Mouse (Mus musculus) myocyte (in vitro differentiated cells): ENCODE measurements around the gene Pkm. TPM values are rescaled to one million over a fixed set of nuclear protein-coding genes. Genes with fewer than 3 reads are reported as not detected.

ENCODE experiments used
- H3K27me3 ChIP-seq: one replicate; pipeline ENCODE4 v1.6.1; 2011; ENCODE audit not compliant: control insufficient read depth, insufficient read depth, insufficient read length
- H3K36me3 ChIP-seq: one replicate; pipeline ENCODE4 v1.6.1; 2011; ENCODE audit not compliant: control insufficient read depth, insufficient read depth
- H3K4me2 ChIP-seq: one replicate; pipeline ENCODE4 v1.6.1; 2011; ENCODE audit warnings: low read depth, control low read depth
- H3K4me3 ChIP-seq: one replicate; pipeline ENCODE4 v1.5.1; 2011; ENCODE audit warnings: mild to moderate bottlenecking, control low read depth, moderate library complexity
- H3K79me2 ChIP-seq: one replicate; pipeline ENCODE4 v1.6.1; 2011; ENCODE audit not compliant: control insufficient read depth, insufficient read depth
- H3ac ChIP-seq: one replicate; pipeline ENCODE4 v1.6.1; 2011; ENCODE audit not compliant: control insufficient read depth, insufficient read length
- CEBPB ChIP-seq: IDR thresholded peaks from 2 replicates; pipeline ENCODE4 v1.6.1; 2011; ENCODE audit warnings: mild to moderate bottlenecking, moderate library complexity; ENCODE audit not compliant: poor library complexity, insufficient read depth, severe bottlenecking
- E2F4 ChIP-seq: IDR thresholded peaks from one replicate; pipeline ENCODE4 v1.6.1; 2011; ENCODE audit warnings: mild to moderate bottlenecking, control low read depth, moderate library complexity; ENCODE audit not compliant: insufficient read depth
- MAX ChIP-seq: IDR thresholded peaks from one replicate; pipeline ENCODE4 v1.6.1; 2011; ENCODE audit warnings: low read depth, mild to moderate bottlenecking, control low read depth
- MYOD1 ChIP-seq, 3 experiments: IDR thresholded peaks; one replicate each; pipeline ENCODE4 v1.6.1; 2011; ENCODE audit warnings: control low read depth in 2 of 3, low read depth in 2 of 3, mild to moderate bottlenecking in 2 of 3, moderate library complexity in 1 of 3; ENCODE audit not compliant: insufficient read length in 2 of 3, control insufficient read depth in 1 of 3
- MYOG ChIP-seq, 3 experiments: IDR thresholded peaks; one replicate each; pipeline ENCODE4 v1.6.1; 2011; ENCODE audit warnings: control low read depth in 2 of 3, low read depth in 2 of 3, mild to moderate bottlenecking in 2 of 3; ENCODE audit not compliant: insufficient read length in 2 of 3, control insufficient read depth in 1 of 3, insufficient read depth in 1 of 3
- POLR2A ChIP-seq: IDR thresholded peaks from one replicate; pipeline ENCODE4 v1.6.1; 2011; ENCODE audit warnings: low read depth, mild to moderate bottlenecking, control low read depth, moderate library complexity; ENCODE audit not compliant: insufficient read length
- POLR2AphosphoS2 ChIP-seq: IDR thresholded peaks from one replicate; pipeline ENCODE4 v1.6.1; 2011; ENCODE audit warnings: low read depth, control low read depth; ENCODE audit not compliant: insufficient read length
- REST ChIP-seq: IDR thresholded peaks from one replicate; pipeline ENCODE4 v1.6.1; 2011; ENCODE audit warnings: mild to moderate bottlenecking, control low read depth, moderate library complexity; ENCODE audit not compliant: insufficient read depth, insufficient read length
- SRF ChIP-seq: IDR thresholded peaks from one replicate; pipeline ENCODE4 v1.6.1; 2011; ENCODE audit warnings: low read depth; ENCODE audit not compliant: control insufficient read depth, insufficient read length
- TCF12 ChIP-seq: IDR thresholded peaks from one replicate; pipeline ENCODE4 v1.6.1; 2011; ENCODE audit warnings: mild to moderate bottlenecking, control low read depth; ENCODE audit not compliant: poor library complexity, insufficient read depth, severe bottlenecking
- TCF3 ChIP-seq: IDR thresholded peaks from one replicate; pipeline ENCODE4 v1.6.1; 2011; ENCODE audit warnings: low read depth, control low read depth; ENCODE audit not compliant: insufficient read length
- USF1 ChIP-seq: IDR thresholded peaks from one replicate; pipeline ENCODE4 v1.6.1; 2011; ENCODE audit warnings: low read depth, mild to moderate bottlenecking, control low read depth, moderate library complexity
- polyA plus RNA-seq: library from polyadenylated mRNA; unstranded; fragments of >200 nt; fragmentation: generic; extraction: Trizol; gene quantifications from one replicate; pipeline ENCODE4 v1.2.1, GENCODE M21; 2012; ENCODE audit warnings: missing spikeins

Pkm gene
- polyA plus RNA-seq, 1 experiment, result 3,717 TPM

DNA sequence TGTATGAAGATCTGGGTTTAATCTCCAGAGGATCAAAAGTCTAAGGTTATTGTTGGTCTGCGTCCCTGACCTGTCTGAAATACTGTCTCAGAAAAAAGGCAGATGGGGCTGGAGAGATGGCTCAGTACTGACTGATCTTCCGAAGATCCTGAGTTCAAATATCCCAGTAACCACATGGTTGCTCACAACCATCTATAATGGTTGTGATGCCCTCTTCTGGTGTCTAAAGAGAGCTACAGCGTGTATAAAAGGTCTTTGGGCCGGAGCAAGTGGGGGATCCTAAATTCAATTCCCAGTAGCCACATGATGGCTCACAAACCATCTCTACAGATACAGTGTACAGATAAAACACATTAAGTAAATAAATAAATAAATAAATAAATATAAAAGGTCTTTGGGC, 13.0 kb downstream of the Pkm start:
- Histone ChIP-seq H3ac (no peak overlapping the region), H3K79me2 (peaks cover 47% of the 10 kb centered on the region), H3K4me3 (no peak overlapping the region), H3K27me3 (no peaks in the 10 kb centered on the region), H3K4me2 (no peak overlapping the region), H3K36me3 (peaks cover 88% of the 10 kb centered on the region)
- TF ChIP-seq POLR2A (no peak), MAX (no peak), REST (no peak), MYOD1 (IDR thresholded peaks at IDR 0.05; ENCODE audit: control insufficient read depth in 1 of 3, insufficient read length in 2 of 3, low read depth in 2 of 3) (no peak), E2F4 (no peak), USF1 (no peak), POLR2AphosphoS2 (no peak), TCF3 (no peak), SRF (no peak), CEBPB (no peak), TCF12 (no peak), MYOG (IDR thresholded peaks at IDR 0.05; ENCODE audit: control insufficient read depth in 1 of 3, insufficient read depth in 1 of 3, insufficient read length in 2 of 3, low read depth in 2 of 3) (no peak)

DNA sequence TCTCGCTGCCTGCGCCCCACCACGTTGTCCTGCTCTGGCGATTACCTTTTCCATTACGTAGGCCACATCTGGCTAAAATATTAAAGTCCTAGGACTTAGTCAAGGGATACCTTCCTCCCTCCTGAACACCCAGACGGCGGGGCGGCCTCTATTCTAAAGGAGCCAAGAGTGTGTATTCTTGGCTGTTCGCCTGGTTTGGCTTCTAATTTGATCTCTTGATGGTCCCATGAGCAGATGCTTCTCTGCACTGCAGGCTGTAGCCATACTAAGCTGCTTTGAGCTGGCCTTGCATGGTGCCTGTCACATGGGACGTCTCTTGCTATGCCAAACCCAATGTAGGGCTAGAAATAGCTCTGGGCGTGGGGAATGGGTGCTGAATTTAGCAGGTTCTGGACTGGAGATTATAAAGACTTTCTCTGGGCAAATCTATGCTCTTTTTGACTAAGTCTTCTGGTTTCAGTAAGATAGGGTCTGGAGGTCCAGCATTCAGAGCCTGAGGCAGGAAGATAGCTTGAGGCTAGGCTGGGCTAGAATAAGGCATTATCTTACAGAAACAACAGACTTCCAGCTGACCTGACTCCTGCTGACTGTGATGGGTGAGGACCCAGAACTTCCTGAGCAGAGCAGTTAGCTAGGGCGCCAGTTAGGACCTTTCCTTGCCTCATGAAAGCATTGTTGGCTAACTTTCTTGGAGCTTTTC, 16.2 kb downstream of the Pkm start:
- no peak overlapping the region for H3K4me3 ChIP-seq
- peaks cover 20% of the 10 kb centered on the region for H3K79me2 ChIP-seq
- TF ChIP-seq SRF (no peak), USF1 (peak; percentile 2), POLR2AphosphoS2 (no peak), MYOG (IDR thresholded peaks at IDR 0.05; ENCODE audit: control insufficient read depth in 1 of 3, insufficient read depth in 1 of 3, insufficient read length in 2 of 3, low read depth in 2 of 3) (peak in 1 of 3 experiments; percentile 20)
- H3K27me3 ChIP-seq, result no peaks in the 10 kb centered on the region
- peak overlapping the region; percentile 38 for H3K4me2 ChIP-seq
- H3K36me3 ChIP-seq, result peaks cover 85% of the 10 kb centered on the region
- H3ac ChIP-seq, result no peak overlapping the region

DNA sequence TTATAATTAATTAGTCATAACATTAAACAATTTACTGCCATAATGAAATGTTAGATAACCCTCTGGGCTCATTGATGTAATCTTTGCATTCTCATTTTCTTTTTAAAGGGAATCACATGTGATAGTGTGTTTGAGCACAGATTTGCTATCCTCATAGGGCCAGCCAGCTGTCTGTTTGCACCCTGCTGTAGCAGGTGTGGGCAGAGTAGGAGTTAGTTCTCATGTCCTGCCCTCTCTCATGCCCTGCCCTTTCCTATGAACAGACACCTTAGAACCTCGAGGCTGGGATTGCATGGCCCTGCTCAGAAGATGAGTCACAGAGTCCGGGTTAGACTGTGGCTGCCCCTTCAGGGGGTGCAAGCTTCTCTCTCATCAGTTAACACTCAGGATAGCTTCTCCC, 17.3 kb downstream of the Pkm start:
- H3K27me3 ChIP-seq, result no peaks in the 10 kb centered on the region
- no peak overlapping the region for H3K4me3 ChIP-seq
- H3K4me2 ChIP-seq, result no peak overlapping the region

DNA sequence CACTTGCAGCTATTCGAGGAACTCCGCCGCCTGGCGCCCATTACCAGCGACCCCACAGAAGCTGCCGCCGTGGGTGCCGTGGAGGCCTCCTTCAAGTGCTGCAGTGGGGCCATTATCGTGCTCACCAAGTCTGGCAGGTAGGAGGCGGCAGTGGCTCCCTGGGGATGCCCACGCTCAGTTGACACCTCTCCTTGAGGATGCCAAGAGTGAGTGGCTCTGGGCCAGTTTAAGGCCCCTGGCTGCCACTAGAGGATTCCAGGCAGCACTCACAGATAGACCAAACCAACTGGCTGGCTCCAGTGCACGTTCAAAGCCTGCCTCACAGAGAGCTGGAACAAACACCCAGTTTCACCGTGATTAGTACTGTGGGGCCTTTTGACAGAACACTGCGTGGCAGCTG, 19.4 kb downstream of the Pkm start:
- Histone ChIP-seq H3K4me3 (no peak overlapping the region), H3K27me3 (no peaks in the 10 kb centered on the region), H3K4me2 (no peak overlapping the region), H3K36me3 (peaks cover 80% of the 10 kb centered on the region), H3ac (no peak overlapping the region), H3K79me2 (no peaks in the 10 kb centered on the region)
- TF ChIP-seq SRF (no peak), POLR2AphosphoS2 (peak; percentile 20), MYOD1 (IDR thresholded peaks at IDR 0.05; ENCODE audit: control insufficient read depth in 1 of 3, insufficient read length in 2 of 3, low read depth in 2 of 3) (no peak)

More for the DNA sequence above, 17.3 kb downstream of the Pkm start:
- Histone ChIP-seq H3ac (no peak overlapping the region), H3K36me3 (peaks cover 85% of the 10 kb centered on the region), H3K79me2 (peaks cover 10% of the 10 kb centered on the region)
- TF ChIP-seq MYOG (IDR thresholded peaks at IDR 0.05; ENCODE audit: control insufficient read depth in 1 of 3, insufficient read depth in 1 of 3, insufficient read length in 2 of 3, low read depth in 2 of 3) (peak in 2 of 3 experiments; percentile 56 to 73), POLR2AphosphoS2 (peak; percentile 25), TCF3 (no peak), REST (no peak), E2F4 (no peak), POLR2A (no peak), CEBPB (no peak), SRF (no peak), MAX (no peak), MYOD1 (IDR thresholded peaks at IDR 0.05; ENCODE audit: control insufficient read depth in 1 of 3, insufficient read length in 2 of 3, low read depth in 2 of 3) (peak; percentile 27 to 91 (median 60)), TCF12 (no peak), USF1 (no peak)

DNA sequence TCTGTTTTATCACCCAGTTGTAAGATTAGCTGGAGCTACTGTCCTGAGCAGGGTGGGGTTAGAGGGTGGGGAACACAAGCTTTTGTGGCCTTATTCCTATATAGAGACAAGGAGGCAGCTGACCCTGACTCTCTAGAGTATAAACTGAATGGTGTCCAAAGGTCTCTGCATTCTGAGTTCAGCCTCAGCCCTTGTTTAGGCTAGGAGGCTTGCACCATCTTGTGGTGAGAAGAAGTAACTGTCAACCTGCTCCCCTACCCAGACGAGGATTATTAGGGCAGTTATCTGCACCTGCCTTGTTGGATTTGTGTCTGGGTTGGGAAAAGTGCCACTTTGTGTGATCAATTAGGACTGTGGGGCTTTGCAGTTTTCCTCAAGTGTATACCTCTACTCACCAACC, 22.1 kb downstream of the Pkm start:
- Histone ChIP-seq H3K27me3 (no peaks in the 10 kb centered on the region), H3K79me2 (no peaks in the 10 kb centered on the region), H3K4me3 (no peak overlapping the region), H3ac (no peak overlapping the region), H3K4me2 (no peak overlapping the region), H3K36me3 (peaks cover 55% of the 10 kb centered on the region)
- no peak for TF ChIP-seq CEBPB
- TF ChIP-seq MAX, result no peak
- TF ChIP-seq MYOG (IDR thresholded peaks at IDR 0.05; ENCODE audit: control insufficient read depth in 1 of 3, insufficient read depth in 1 of 3, insufficient read length in 2 of 3, low read depth in 2 of 3), result no peak
- TF ChIP-seq SRF, result no peak
